Mouse (Mus musculus) heart, adult 18-20 months (tissue): ENCODE data around the gene Slc38a5. TPM values are rescaled to one million over a fixed set of nuclear protein-coding genes. Genes with fewer than 3 reads are reported as not detected.
A peak's percentile ranks its signal among the peaks of the same experiment; 100 is the strongest.

Experiments
- DNase-seq, 2 experiments: peaks; one replicate each; pipeline ENCODE4 v3.0.0; 2021 to 2022; ENCODE audit warnings: mixed read lengths in 1 of 2
- total RNA-seq, 2 experiments: library from RNA; stranded (reverse); gene quantifications; 2 replicates each; pipeline ENCODE4 v1.2.3; 2021

The Slc38a5 gene
- total RNA-seq, 2 experiments from 2014 or later, result 0.36 to 0.67 TPM

DNA sequence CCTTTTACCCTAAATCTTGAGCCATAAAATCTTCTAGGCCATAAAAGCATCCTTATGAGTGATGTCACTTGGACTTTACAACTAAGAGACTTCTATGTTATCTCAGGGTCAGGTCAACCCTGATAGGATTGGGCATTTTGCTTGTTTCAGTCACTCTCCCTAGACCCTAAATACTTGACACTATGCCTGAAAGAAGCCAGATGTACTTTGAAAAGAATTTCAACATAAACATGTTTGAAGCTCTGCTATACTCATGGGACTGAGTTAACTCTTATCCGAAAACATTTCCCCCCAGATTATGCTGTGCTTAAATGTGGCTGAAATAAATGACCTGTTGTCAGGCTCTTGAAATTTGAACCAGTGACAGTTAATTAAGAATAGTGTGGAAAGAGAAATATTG is 38.4 kb downstream of the Slc38a5 start:
- DNase-seq, result no peak

DNA sequence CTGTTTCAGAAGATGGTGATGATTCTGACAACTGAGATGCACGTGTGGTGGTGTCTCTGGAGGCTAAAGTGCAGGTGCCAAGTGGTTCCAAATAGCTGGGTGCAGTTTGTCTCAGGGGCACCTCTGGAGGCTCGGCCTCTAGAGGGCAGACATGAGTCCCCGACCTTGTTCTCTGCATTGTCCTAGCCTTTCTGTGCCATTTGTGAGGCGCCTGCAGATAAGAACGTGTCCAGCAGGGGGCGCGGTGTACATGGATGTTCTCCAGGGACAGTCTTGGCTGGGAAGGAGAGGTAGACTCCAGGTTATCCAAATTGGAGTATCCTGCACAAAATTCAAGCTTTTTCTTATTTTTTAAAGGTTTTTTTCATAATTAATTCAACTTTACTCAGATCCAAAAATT is 44.0 kb downstream of the Slc38a5 start:
- peak; percentile 7 to 35 for DNase-seq

DNA sequence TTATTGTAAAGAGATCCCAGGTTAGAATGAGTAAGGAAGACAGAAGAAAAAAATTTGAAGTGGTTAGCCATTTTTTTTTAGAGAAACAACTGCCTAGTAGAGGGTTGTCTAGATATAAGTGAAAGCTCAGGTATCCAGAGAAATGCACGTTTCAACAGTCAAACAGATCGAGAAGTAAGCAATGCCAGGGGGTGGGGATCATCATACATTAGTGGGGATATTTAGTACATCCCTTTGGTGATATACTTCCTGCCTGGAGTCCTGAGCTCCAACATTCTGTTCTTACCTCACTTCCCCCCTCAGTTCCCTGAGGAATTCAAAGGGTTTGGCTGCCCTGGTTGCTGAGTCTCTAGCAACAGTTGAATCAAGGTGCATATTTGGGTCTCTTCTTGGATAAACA is 56.2 kb downstream of the Slc38a5 start, which contains the start of gene Ssxb10:
Gene Ssxb10 (plus strand): TSS at position 301 of the 400 bp plus-strand sequence.
- DNase-seq, result no peak

Other genes with a start within 250 kb of the Slc38a5 start
- gene Suv39h1, start 196.4 kb upstream of the Slc38a5 start, total RNA-seq, result 1 to 10 TPM; 4.0 to 4.5 TPM
- gene Was, start 180.6 kb upstream of the Slc38a5 start, total RNA-seq, result 1 to 10 TPM; 1.5 to 3.5 TPM
- gene Wdr13, start 138.2 kb upstream of the Slc38a5 start, total RNA-seq, result 10 to 100 TPM; 34.0 to 39.1 TPM
- 10 to 100 TPM; 49.9 to 88.3 TPM for gene Rbm3, start 125.3 kb upstream of the Slc38a5 start, total RNA-seq
- 1 to 10 TPM; 4.0 to 4.3 TPM for gene Tbc1d25, start 95.0 kb upstream of the Slc38a5 start, total RNA-seq
- gene Ebp, start 77.6 kb upstream of the Slc38a5 start, total RNA-seq, result 10 to 100 TPM; 17.7 to 20.0 TPM
- gene Porcn, start 64.6 kb upstream of the Slc38a5 start, total RNA-seq, result 1 to 10 TPM; 2.0 to 3.0 TPM
- gene Ftsj1, start 18.7 kb upstream of the Slc38a5 start, total RNA-seq, result 10 to 100 TPM in 1 of 2 experiments, 1 to 10 TPM in 1; 9.8 to 12.2 TPM
- not detected for gene Ssxb10, start 56.3 kb downstream of the Slc38a5 start, total RNA-seq
- not detected for gene Ssxb9, start 95.8 kb downstream of the Slc38a5 start, total RNA-seq
- not detected for gene Ssxb1, start 142.2 kb downstream of the Slc38a5 start, total RNA-seq
- gene Ssxb2, start 190.6 kb downstream of the Slc38a5 start, total RNA-seq, result not detected